Mouse (Mus musculus) left cerebral cortex, postnatal 10 days (tissue): ENCODE measurements around the gene Idh3a. TPM values are rescaled to one million over a fixed set of nuclear protein-coding genes. Genes with fewer than 3 reads are reported as not detected.
"Not testable (repeated sequence)": the region's sequence is repeated elsewhere in the genome, so short reads cannot be mapped to it uniquely, and the experiment has no call there.

Experiments used
- DNase-seq, 2 experiments: peaks; one replicate each; pipeline ENCODE4 v3.0.0; 2021 to 2022; ENCODE audit warnings: low spot score in 2 of 2, mixed read lengths in 1 of 2; ENCODE audit errors: extremely low spot score in 1 of 2
- intact Hi-C: fragments of 180-260 bp; cut with DNase I; formaldehyde crosslinking; loops from one replicate; pipeline ENCODE4 v1.15.1; 2025
- total RNA-seq, 2 experiments: library from RNA; stranded (reverse); gene quantifications; 2 replicates each; pipeline ENCODE4 v1.2.3; 2021

The Idh3a gene
- total RNA-seq, 2 experiments from 2014 or later, result 206 to 208 TPM

- DNase-seq, result no peak
- intact Hi-C loops, result no loop called here
These were observed 2.4 kb upstream of the Idh3a start for GRCm38 (mm10) chr9:54583712-54584111.

GRCm38 (mm10) chr9:54584127-54584526 lies 2.0 kb upstream of the Idh3a start:
- DNase-seq, result not testable (repeated sequence)

GRCm38 (mm10) chr9:54585839-54586198 lies 315 bp upstream of the Idh3a start:
- DNase-seq, result no peak
- intact Hi-C loops, result no loop called here

More at GRCm38 (mm10) chr9:54584127-54584526, 2.0 kb upstream of the Idh3a start:
- intact Hi-C loops, result not testable (repeated sequence)

- no peak for DNase-seq
These were observed 1.7 kb downstream of the Idh3a start for GRCm38 (mm10) chr9:54587863-54588262.

GRCm38 (mm10) chr9:54593652-54594051 lies 7.5 kb downstream of the Idh3a start:
- DNase-seq, intact Hi-C loops: not testable (repeated sequence)

More at GRCm38 (mm10) chr9:54587863-54588262, 1.7 kb downstream of the Idh3a start:
- intact Hi-C loops, result no loop called here

- intact Hi-C loops, result loop anchor here (5.0 kb wide), 1 partner anchor 210 kb away; no protein-coding TSS in a partner anchor
These were observed 10.8 kb downstream of the Idh3a start for GRCm38 (mm10) chr9:54596752-54597465.

GRCm38 (mm10) chr9:54602386-54602785 lies 16.3 kb downstream of the Idh3a start:
- intact Hi-C loops, result no loop called here
- no peak for DNase-seq

More at GRCm38 (mm10) chr9:54596752-54597465, 10.8 kb downstream of the Idh3a start:
- no peak for DNase-seq

- no peak for DNase-seq
- intact Hi-C loops, result no loop called here
These were observed 16.8 kb downstream of the Idh3a start for GRCm38 (mm10) chr9:54602916-54603315.

- intact Hi-C loops, result no loop called here
- no peak for DNase-seq
These were observed 18.1 kb downstream of the Idh3a start for GRCm38 (mm10) chr9:54604131-54604654.

GRCm38 (mm10) chr9:54604886-54605285 lies 18.8 kb downstream of the Idh3a start:
- peak; percentile 27 to 75 for DNase-seq
- intact Hi-C loops, result no loop called here

- intact Hi-C loops, result no loop called here
These were observed 26.7 kb downstream of the Idh3a start for GRCm38 (mm10) chr9:54612781-54613191.

GRCm38 (mm10) chr9:54614182-54614850 lies 28.2 kb downstream of the Idh3a start:
- DNase-seq, result peak in 1 of 2 experiments; percentile 55
- intact Hi-C loops, result no loop called here

More at GRCm38 (mm10) chr9:54612781-54613191, 26.7 kb downstream of the Idh3a start:
- DNase-seq, result no peak

GRCm38 (mm10) chr9:54627240-54627639 lies 41.1 kb downstream of the Idh3a start:
- no peak for DNase-seq
- intact Hi-C loops, result no loop called here

- intact Hi-C loops, result no loop called here
- peak; percentile 34 to 37 for DNase-seq
These were observed 42.6 kb downstream of the Idh3a start for GRCm38 (mm10) chr9:54628752-54629151.

- DNase-seq, result no peak
- intact Hi-C loops, result no loop called here
These were observed 43.6 kb downstream of the Idh3a start for GRCm38 (mm10) chr9:54629613-54630261.

- DNase-seq, result no peak
These were observed 44.8 kb downstream of the Idh3a start for GRCm38 (mm10) chr9:54630905-54631304.

GRCm38 (mm10) chr9:54633401-54633800 lies 47.3 kb downstream of the Idh3a start:
- intact Hi-C loops, result no loop called here
- DNase-seq, result no peak

More at GRCm38 (mm10) chr9:54630905-54631304, 44.8 kb downstream of the Idh3a start:
- intact Hi-C loops, result no loop called here

GRCm38 (mm10) chr9:54637510-54638314 lies 51.6 kb downstream of the Idh3a start:
- intact Hi-C loops, result no loop called here
- DNase-seq, result no peak
